Mouse (Mus musculus): ENCODE measurements around the gene Iqca.

GRCm38 (mm10) chr1:90054991-90055390 is 98.2 kb downstream of the Iqca start:
- no peak for TF ChIP-seq TAL1 (IDR thresholded peaks at IDR 0.05; ENCODE audit: low read length)
- no peak for TF ChIP-seq GATA1 (IDR thresholded peaks at IDR 0.05; ENCODE audit: low read length)

Data from erythroblast, embryonic 14.5 days (primary cell).